Mouse (Mus musculus): ENCODE measurements around the gene Vps26a.

Vps26a gene

GRCm38 (mm10) chr10:62418831-62419356 lies 67.7 kb downstream of the Vps26a start:
- DNase-seq (ENCODE audit: low spot score in 2 of 2), result no peak

- no peak for DNase-seq (ENCODE audit: low spot score in 2 of 2)
These were observed 73.0 kb downstream of the Vps26a start for GRCm38 (mm10) chr10:62413606-62413982.

GRCm38 (mm10) chr10:62412906-62413605 lies 73.5 kb downstream of the Vps26a start:
- DNase-seq (ENCODE audit: low spot score in 2 of 2), result peak in 1 of 2 experiments; percentile 10

GRCm38 (mm10) chr10:62411431-62412410 lies 74.9 kb downstream of the Vps26a start:
- DNase-seq (ENCODE audit: low spot score in 2 of 2), result peak; percentile 26 to 28

- DNase-seq (ENCODE audit: low spot score in 2 of 2), result peak; percentile 75 to 80
These were observed 75.7 kb downstream of the Vps26a start for GRCm38 (mm10) chr10:62410943-62411342.
